Mouse (Mus musculus): ENCODE measurements around the gene Gm42906.

DNA sequence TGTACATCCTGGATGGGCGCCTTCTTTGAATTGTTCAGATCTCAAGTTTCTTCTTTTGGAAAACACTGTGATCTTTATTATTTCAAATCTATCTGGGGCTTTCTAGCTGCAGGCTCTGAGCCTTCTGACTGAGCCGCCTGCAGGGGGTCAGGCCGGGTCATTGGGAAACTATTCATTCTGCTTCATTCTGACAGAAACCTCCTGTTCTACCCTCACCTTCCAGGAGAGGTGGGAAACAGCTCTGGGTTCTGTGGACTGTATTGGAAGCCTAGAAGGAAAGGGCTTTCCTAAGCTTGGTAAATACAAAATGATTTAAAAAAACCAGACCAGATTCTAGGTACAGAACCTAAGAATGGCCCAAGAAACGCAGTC, 373.2 kb downstream of the Gm42906 start:
- TF ChIP-seq CTCF (IDR thresholded peaks at IDR 0.05; ENCODE audit: low read depth) = no peak
- TF ChIP-seq EP300 (optimal IDR thresholded peaks at IDR 0.05) = no peak

All from stomach, postnatal 0 days (tissue).